Mouse (Mus musculus) gastrocnemius, postnatal 4 days (tissue): Measurements from ENCODE around the gene Hoxd4. TPM values are rescaled to one million over a fixed set of nuclear protein-coding genes. Genes with fewer than 3 reads are reported as not detected.

ENCODE experiments used
- DNase-seq, 2 experiments: peaks; one replicate each; pipeline ENCODE4 v3.0.0; 2021 to 2022; ENCODE audit warnings: low spot score in 2 of 2, mixed read lengths in 2 of 2
- total RNA-seq, 2 experiments: library from RNA; stranded (reverse); gene quantifications; 2 replicates each; pipeline ENCODE4 v1.2.3; 2021

Gene Hoxd4
- total RNA-seq, 2 experiments from 2014 or later, result 4.1 to 6.1 TPM

GRCm38 (mm10) chr2:74740311-74741091 lies 28.8 kb downstream of the Hoxd4 start:
- peak in 1 of 2 experiments; percentile 22 for DNase-seq

- DNase-seq, result no peak
These were observed 29.7 kb downstream of the Hoxd4 start for GRCm38 (mm10) chr2:74741252-74741978.

- no peak for DNase-seq
These were observed 30.2 kb downstream of the Hoxd4 start for GRCm38 (mm10) chr2:74741979-74742277.

GRCm38 (mm10) chr2:74745540-74746297 lies 34.0 kb downstream of the Hoxd4 start:
- DNase-seq, result peak in 1 of 2 experiments; percentile 9

GRCm38 (mm10) chr2:74746298-74746921 lies 34.7 kb downstream of the Hoxd4 start:
- DNase-seq, result peak in 1 of 2 experiments; percentile 9

- DNase-seq, result no peak
These were observed 35.3 kb downstream of the Hoxd4 start for GRCm38 (mm10) chr2:74747006-74747405.

GRCm38 (mm10) chr2:74747661-74748141 lies 36.0 kb downstream of the Hoxd4 start:
- no peak for DNase-seq

GRCm38 (mm10) chr2:74748436-74748995 lies 36.8 kb downstream of the Hoxd4 start:
- no peak for DNase-seq

- DNase-seq, result peak in 1 of 2 experiments; percentile 50
These were observed 37.8 kb downstream of the Hoxd4 start for GRCm38 (mm10) chr2:74749337-74750121.

- no peak for DNase-seq
These were observed 39.1 kb downstream of the Hoxd4 start for GRCm38 (mm10) chr2:74750731-74751250.

GRCm38 (mm10) chr2:74751861-74752260 lies 40.1 kb downstream of the Hoxd4 start:
- no peak for DNase-seq

GRCm38 (mm10) chr2:74752431-74753174 lies 40.9 kb downstream of the Hoxd4 start:
- no peak for DNase-seq

GRCm38 (mm10) chr2:74753175-74753523 lies 41.4 kb downstream of the Hoxd4 start:
- DNase-seq, result no peak

- no peak for DNase-seq
These were observed 42.0 kb downstream of the Hoxd4 start for GRCm38 (mm10) chr2:74753711-74754110.

- no peak for DNase-seq
These were observed 48.4 kb downstream of the Hoxd4 start for GRCm38 (mm10) chr2:74760146-74760545.

- no peak for DNase-seq
These were observed 50.2 kb downstream of the Hoxd4 start for GRCm38 (mm10) chr2:74761941-74762340.

- DNase-seq, result peak in 1 of 2 experiments; percentile 36
These were observed 51.0 kb downstream of the Hoxd4 start, which contains the start of gene Hoxd1 for GRCm38 (mm10) chr2:74762522-74763244. Gene Hoxd1 (plus strand): TSS chr2:74762980.

GRCm38 (mm10) chr2:74763245-74763735 lies 51.6 kb downstream of the Hoxd4 start:
- no peak for DNase-seq
